Mouse (Mus musculus): ENCODE results near the gene Fam241b. TPM values are rescaled to one million over a fixed set of nuclear protein-coding genes. Genes with fewer than 3 reads are reported as not detected.

Gene Fam241b
- total RNA-seq (2021) = 1 to 10 TPM; 3.1 to 4.1 TPM
- long read RNA-seq, experiment 1, partial matches to known transcripts = 0 of 1 reads
- long read RNA-seq, experiment 1, other reads (novel, unspliced or antisense) = 1 of 1 reads
- long read RNA-seq, experiment 2, partial matches to known transcripts = 0 of 1 reads
- long read RNA-seq, experiment 2, other reads (novel, unspliced or antisense) = 1 of 1 reads

GRCm38 (mm10) chr10:62143820-62144219 is at the start of gene Fam241b:
TSS of gene Fam241b (minus strand) at chr10:62143920.
- no peak for DNase-seq

- peak in 1 of 2 experiments; percentile 49 for DNase-seq
Observed at GRCm38 (mm10) chr10:62192701-62193157, 49.0 kb upstream of the Fam241b start.

GRCm38 (mm10) chr10:62190821-62191220 is 47.1 kb upstream of the Fam241b start:
- no peak for DNase-seq

GRCm38 (mm10) chr10:62189910-62190309 is 46.2 kb upstream of the Fam241b start:
- DNase-seq = no peak

- no peak for DNase-seq
Observed at GRCm38 (mm10) chr10:62189303-62189702, 45.6 kb upstream of the Fam241b start.

GRCm38 (mm10) chr10:62186882-62187281 is 43.2 kb upstream of the Fam241b start:
- peak; percentile 72 to 91 for DNase-seq

GRCm38 (mm10) chr10:62183053-62183452 is 39.3 kb upstream of the Fam241b start:
- DNase-seq = peak; percentile 88 to 96

GRCm38 (mm10) chr10:62182471-62183014 is 38.8 kb upstream of the Fam241b start:
- DNase-seq = no peak

GRCm38 (mm10) chr10:62181701-62182100 is 38.0 kb upstream of the Fam241b start:
- no peak for DNase-seq

GRCm38 (mm10) chr10:62179944-62180343 is 36.2 kb upstream of the Fam241b start:
- DNase-seq = no peak

- DNase-seq = no peak
Observed at GRCm38 (mm10) chr10:62174533-62175313, 31.0 kb upstream of the Fam241b start.

GRCm38 (mm10) chr10:62173941-62174448 is 30.3 kb upstream of the Fam241b start:
- DNase-seq = no peak

GRCm38 (mm10) chr10:62172841-62173553 is 29.3 kb upstream of the Fam241b start:
- DNase-seq = no peak

GRCm38 (mm10) chr10:62162410-62162809 is 18.7 kb upstream of the Fam241b start:
- DNase-seq = peak in 1 of 2 experiments; percentile 27

- no peak for DNase-seq
Observed at GRCm38 (mm10) chr10:62149929-62150328, 6.2 kb upstream of the Fam241b start.

GRCm38 (mm10) chr10:62147466-62148248 is 3.9 kb upstream of the Fam241b start:
- no peak for DNase-seq

GRCm38 (mm10) chr10:62145957-62146356 is 2.2 kb upstream of the Fam241b start:
- no peak for DNase-seq

GRCm38 (mm10) chr10:62138040-62138439 is 5.7 kb downstream of the Fam241b start:
- no peak for DNase-seq

GRCm38 (mm10) chr10:62137150-62137549 is 6.6 kb downstream of the Fam241b start:
- DNase-seq = no peak

GRCm38 (mm10) chr10:62135696-62136470 is 7.8 kb downstream of the Fam241b start:
- no peak for DNase-seq

Measured in heart, adult 18-20 months (tissue).